In the genomic region with DNA sequence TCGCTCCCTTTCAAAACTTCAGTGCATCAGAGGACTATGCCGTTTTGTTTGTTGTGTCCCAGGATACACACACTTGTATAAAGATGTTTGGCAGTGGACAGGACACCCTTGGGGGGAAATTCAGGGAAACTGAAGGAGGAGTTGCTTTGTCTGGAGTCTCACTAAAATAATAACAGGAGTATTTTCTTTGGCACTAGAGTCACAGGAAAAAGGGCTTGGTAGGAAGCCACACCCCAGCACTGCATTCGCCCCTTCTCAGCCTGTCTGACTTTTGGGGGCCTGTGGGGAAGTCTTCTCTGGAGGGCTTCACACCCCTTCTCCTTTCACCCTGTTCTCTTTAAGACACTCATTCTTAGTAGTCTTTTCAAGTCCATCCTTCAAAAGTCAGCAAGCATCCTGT, we compare ENCODE assay signal across 22 mouse cellular contexts.
"Had no signal": no experiment of that assay in that cellular context is flagged by ENCODE, and none has a peak within 500 bp of the region (broad histone marks: within the 10 kb centered on the region; RNA-seq: fewer than 3 reads in every experiment).

No protein-coding gene starts in this region.

- H3K9me3 ChIP-seq: limb, embryonic 12.5 days; limb, embryonic 15.5 days; midbrain, embryonic 10.5 days; midbrain, embryonic 13.5 days; stomach, embryonic 15.5 days had no signal

- H3K36me3 ChIP-seq: limb, embryonic 12.5 days; limb, embryonic 15.5 days; midbrain, embryonic 10.5 days; midbrain, embryonic 13.5 days; stomach, embryonic 15.5 days had no signal

- H3K4me2 ChIP-seq: limb, embryonic 12.5 days; limb, embryonic 15.5 days; liver, embryonic 11.5 days; lung, embryonic 14.5 days; midbrain, embryonic 13.5 days; stomach, embryonic 15.5 days had no signal

- H3K4me3 ChIP-seq: limb, embryonic 12.5 days; limb, embryonic 15.5 days; megakaryocyte, embryonic 14.5 days; midbrain, embryonic 10.5 days; midbrain, embryonic 13.5 days; myocyte; stomach, embryonic 15.5 days had no signal

- H3K9ac ChIP-seq: limb, embryonic 12.5 days; limb, embryonic 15.5 days; liver, embryonic 14.5 days; liver, postnatal 0 days; lung, embryonic 14.5 days; midbrain, embryonic 13.5 days; stomach, embryonic 15.5 days had no signal

- H3K27ac ChIP-seq: limb, embryonic 12.5 days; limb, embryonic 15.5 days; liver, embryonic 14.5 days; midbrain, embryonic 10.5 days; midbrain, embryonic 13.5 days; stomach, embryonic 15.5 days had no signal

- H3K4me1 ChIP-seq: megakaryocyte, embryonic 14.5 days had no signal

- DNase-seq: kidney, adult 2 months; kidney, postnatal 14 days; kidney, postnatal 4 days; left cerebral cortex, postnatal 4 days; liver, postnatal 0 days; lung, embryonic 14.5 days; lung, postnatal 36 days; retina, postnatal 1 day; right cerebral cortex, postnatal 25 days; spleen, adult 18-20 months; thymus, postnatal 25 days had no signal

- ATAC-seq: liver, postnatal 0 days; lung, postnatal 0 days; midbrain, embryonic 13.5 days; midbrain, embryonic 16.5 days had no signal

- H3K27me3 ChIP-seq: limb, embryonic 12.5 days; limb, embryonic 15.5 days; megakaryocyte, embryonic 14.5 days; midbrain, embryonic 13.5 days; stomach, embryonic 15.5 days had no signal
